Mouse (Mus musculus) spleen, postnatal 0 days (tissue): ENCODE measurements around the gene Paqr6. TPM values are rescaled to one million over a fixed set of nuclear protein-coding genes. Genes with fewer than 3 reads are reported as not detected.

Source experiments
- polyA plus RNA-seq: library from polyadenylated mRNA; unstranded; fragments of >200 nt; fragmentation: Nextera tagmentation; extraction: Ambion mirVana; gene quantifications from 2 replicates; pipeline ENCODE4 v1.2.1, GENCODE M21; 2015

Paqr6 gene
- 9.5 and 10.4 TPM in 2 replicates for polyA plus RNA-seq

DNA sequence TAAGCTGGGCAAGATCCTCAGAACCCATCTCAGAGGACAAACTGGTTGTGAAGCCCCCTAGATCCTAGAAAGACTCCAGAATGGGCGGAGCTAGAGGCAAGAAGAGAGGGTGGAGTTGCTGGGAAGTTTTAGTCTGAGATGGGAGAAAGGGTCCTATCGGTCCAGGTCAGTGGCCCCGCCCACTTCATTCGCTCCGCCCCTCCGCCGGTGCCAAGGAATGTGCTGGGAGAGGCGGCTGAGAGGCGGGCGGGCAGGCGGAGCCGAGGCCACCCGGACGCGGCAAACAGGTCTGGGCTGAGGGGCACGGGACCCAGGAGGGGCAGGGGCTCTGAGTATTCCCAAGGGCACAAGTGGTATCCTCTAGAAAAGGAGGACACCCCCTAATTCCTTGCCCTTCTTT, at the start of gene Paqr6:
Gene Paqr6, plus strand, starts transcription at position 248 of the 400 bp plus-strand sequence.

GRCm38 (mm10) chr3:88324951-88325405, 39.4 kb upstream of the Paqr6 start, which contains the start of gene Glmp:
Gene Glmp, plus strand, starts transcription at chr3:88325023.

DNA sequence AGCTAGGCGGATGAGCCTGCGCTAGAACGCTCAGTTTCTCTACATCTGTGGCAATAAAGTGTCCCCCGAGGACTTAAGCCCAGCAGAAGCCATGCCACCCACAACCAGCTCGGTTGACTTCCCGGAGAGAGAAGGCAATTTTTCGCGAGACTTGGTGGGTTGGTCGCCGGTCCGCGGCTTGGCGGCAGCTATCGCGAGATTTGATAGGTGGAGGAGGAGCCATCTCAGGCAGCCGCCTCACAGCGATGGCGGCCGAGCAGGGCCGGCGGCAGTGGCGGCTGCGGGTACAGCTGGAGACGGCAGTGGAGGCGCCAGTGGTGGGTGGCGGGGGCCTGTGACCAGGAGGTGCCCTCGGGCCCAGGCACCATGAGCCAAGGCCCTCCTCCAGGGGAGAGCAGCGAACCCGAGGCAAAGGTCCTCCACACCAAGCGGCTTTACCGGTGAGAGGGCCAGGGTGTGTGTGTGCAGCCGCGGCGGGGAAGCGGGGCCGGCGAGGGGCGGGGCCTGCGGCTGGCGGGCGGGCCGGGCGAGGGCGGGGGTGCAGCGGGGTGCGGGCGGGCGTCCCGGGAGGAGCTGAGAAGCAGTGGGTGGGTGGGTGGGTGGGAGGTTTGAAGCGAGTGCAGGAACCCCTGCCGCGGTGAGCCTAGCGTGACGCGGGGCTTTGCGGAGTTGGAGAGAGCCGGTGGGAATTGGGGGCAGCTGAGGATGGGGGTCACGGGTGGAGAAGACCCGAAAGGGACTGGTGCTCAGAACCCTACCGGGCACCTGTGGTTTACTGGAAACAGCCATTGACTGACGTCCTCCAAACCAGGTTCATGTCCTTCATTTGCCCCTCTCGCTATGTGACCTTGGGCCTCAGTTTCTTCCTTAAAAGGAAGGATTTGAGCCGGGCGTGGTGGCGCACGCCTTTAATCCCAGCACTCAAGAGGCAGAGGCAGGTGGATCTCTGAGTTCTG, 28.0 kb upstream of the Paqr6 start, which contains the start of the genes Tmem79 and Smg5:
Gene Tmem79, minus strand, starts transcription at position 91 of the 956 bp plus-strand sequence.
Gene Smg5, plus strand, starts transcription at position 203 of the 956 bp plus-strand sequence.

DNA sequence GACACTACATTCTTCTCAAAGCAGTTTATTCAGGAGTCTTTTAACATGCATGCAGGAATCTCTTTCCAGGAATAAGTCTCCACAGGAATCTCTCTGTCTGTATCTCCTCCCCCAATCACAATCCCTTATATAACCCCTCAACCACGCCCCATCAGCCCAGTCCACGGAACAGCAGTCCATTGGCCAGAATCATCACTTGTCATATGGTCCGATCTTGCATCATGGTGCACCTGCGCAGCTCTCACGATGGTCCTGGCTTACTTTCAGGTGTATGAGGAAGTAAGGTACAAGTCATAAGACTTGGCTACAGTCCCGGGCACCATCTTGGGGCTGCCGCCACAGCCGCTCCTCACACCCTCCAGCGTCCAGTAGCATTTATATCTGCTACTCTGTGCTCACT, 8.3 kb downstream of the Paqr6 start, which contains the start of gene Bglap3:
Gene Bglap3, minus strand, starts transcription at position 101 of the 400 bp plus-strand sequence.

GRCm38 (mm10) chr3:88378599-88378998, 14.2 kb downstream of the Paqr6 start, which contains the start of gene Bglap2:
Gene Bglap2, minus strand, starts transcription at chr3:88378699.

DNA sequence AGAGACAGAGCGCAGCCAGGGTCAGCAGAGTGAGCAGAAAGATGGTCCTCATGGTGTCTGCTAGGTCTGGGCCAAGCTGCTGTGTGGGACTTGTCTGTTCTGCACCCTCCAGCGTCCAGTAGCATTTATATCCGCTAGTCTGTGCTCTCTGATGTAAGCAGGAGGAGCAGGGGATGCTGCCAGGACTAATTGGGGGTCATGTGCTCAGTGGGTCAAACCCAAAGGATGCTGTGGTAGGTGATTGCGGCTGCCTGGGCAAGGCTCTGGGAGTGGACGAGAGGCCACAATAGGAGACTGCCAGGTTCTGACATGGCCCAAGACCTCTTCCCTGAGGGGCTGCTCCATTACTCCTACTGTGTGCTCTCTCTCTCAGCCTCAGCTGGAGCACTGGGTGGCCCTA, 20.0 kb downstream of the Paqr6 start, which contains the start of gene Bglap:
Gene Bglap, minus strand, starts transcription at position 101 of the 400 bp plus-strand sequence.

GRCm38 (mm10) chr3:88409741-88410644, 45.6 kb downstream of the Paqr6 start, which contains the start of gene Pmf1:
Gene Pmf1, minus strand, starts transcription at chr3:88410331.

Other genes with a start within 250 kb of the Paqr6 start
- 11.0 and 13.3 TPM in 2 replicates for gene Mef2d, start 222.2 kb upstream of the Paqr6 start, polyA plus RNA-seq
- 0.12 TPM in 1 of 2 replicates, not detected in the other for gene Rhbg, start 109.9 kb upstream of the Paqr6 start, polyA plus RNA-seq
- 0.11 TPM in 1 of 2 replicates, not detected in the other for gene Gm38392, start 77.4 kb upstream of the Paqr6 start, polyA plus RNA-seq
- gene Tsacc, start 67.6 kb upstream of the Paqr6 start, polyA plus RNA-seq = 6.8 and 8.8 TPM in 2 replicates
- gene Cct3, start 67.5 kb upstream of the Paqr6 start, polyA plus RNA-seq = 250 and 259 TPM in 2 replicates
- gene Glmp, start 39.6 kb upstream of the Paqr6 start, polyA plus RNA-seq = 110 and 123 TPM in 2 replicates
- 1.7 and 2.1 TPM in 2 replicates for gene Tmem79, start 28.4 kb upstream of the Paqr6 start, polyA plus RNA-seq
- gene Smg5, start 28.3 kb upstream of the Paqr6 start, polyA plus RNA-seq = 23.4 and 27.3 TPM in 2 replicates
- gene Bglap3, start 8.2 kb downstream of the Paqr6 start, polyA plus RNA-seq = not detected in 2 replicates
- not detected in 2 replicates for gene Bglap2, start 14.1 kb downstream of the Paqr6 start, polyA plus RNA-seq
- 0.50 and 0.57 TPM in 2 replicates for gene Bglap, start 19.9 kb downstream of the Paqr6 start, polyA plus RNA-seq
- 130 and 143 TPM in 2 replicates for gene Pmf1, start 45.7 kb downstream of the Paqr6 start, polyA plus RNA-seq
- 11.0 and 12.1 TPM in 2 replicates for gene Slc25a44, start 60.6 kb downstream of the Paqr6 start, polyA plus RNA-seq
- gene Sema4a, start 96.6 kb downstream of the Paqr6 start, polyA plus RNA-seq = 15.6 and 16.4 TPM in 2 replicates
- 161 and 176 TPM in 2 replicates for gene Lmna, start 145.4 kb downstream of the Paqr6 start, polyA plus RNA-seq
- gene Mex3a, start 167.8 kb downstream of the Paqr6 start, polyA plus RNA-seq = 2.4 and 3.2 TPM in 2 replicates
- 0.28 and 0.63 TPM in 2 replicates for gene Rab25, start 183.7 kb downstream of the Paqr6 start, polyA plus RNA-seq
- 105 and 113 TPM in 2 replicates for gene Lamtor2, start 188.5 kb downstream of the Paqr6 start, polyA plus RNA-seq
- gene Ubqln4, start 189.2 kb downstream of the Paqr6 start, polyA plus RNA-seq = 15.9 and 16.0 TPM in 2 replicates
- 148 and 161 TPM in 2 replicates for gene Ssr2, start 211.3 kb downstream of the Paqr6 start, polyA plus RNA-seq
- 34.8 and 51.4 TPM in 2 replicates for gene Arhgef2, start 241.4 kb downstream of the Paqr6 start, polyA plus RNA-seq